Mouse (Mus musculus) limb, embryonic 12.5 days (tissue): ENCODE measurements around the gene Tspan6. TPM values are rescaled to one million over a fixed set of nuclear protein-coding genes. Genes with fewer than 3 reads are reported as not detected.

Experiments used
- ATAC-seq: fragments of 200-750 bp; cut with Nextera tagmentation; 2 replicates; pipeline ENCODE4 v1.8.0; 2017; ENCODE audit warnings: low read depth, moderate TSS enrichment; ENCODE audit not compliant: insufficient number of reproducible peaks, insufficient read depth, low FRiP score, low TSS enrichment
- H3K27ac ChIP-seq: fragments of 300-500 bp; sonication (generic); 2 replicates; pipeline ENCODE4 v1.5.1; 2016; ENCODE audit warnings: mild to moderate bottlenecking, moderate library complexity
- H3K27me3 ChIP-seq: fragments of 300-500 bp; sonication (generic); 2 replicates; pipeline ENCODE4 v1.6.1; 2016; ENCODE audit warnings: mild to moderate bottlenecking, moderate library complexity
- H3K36me3 ChIP-seq: fragments of 300-500 bp; sonication (generic); 2 replicates; pipeline ENCODE4 v1.6.1; 2016; ENCODE audit warnings: mild to moderate bottlenecking, moderate library complexity
- H3K4me1 ChIP-seq: fragments of 300-500 bp; sonication (generic); replicated peaks from 2 replicates; pipeline ENCODE4 v1.6.1; 2016
- H3K4me2 ChIP-seq: fragments of 300-500 bp; sonication (generic); 2 replicates; pipeline ENCODE4 v1.6.1; 2016; ENCODE audit warnings: mild to moderate bottlenecking, moderate library complexity
- H3K4me3 ChIP-seq: fragments of 300-500 bp; sonication (generic); replicated peaks from 2 replicates; pipeline ENCODE4 v1.5.1; 2016; ENCODE audit warnings: mild to moderate bottlenecking
- H3K9ac ChIP-seq: fragments of 300-500 bp; sonication (generic); replicated peaks from 2 replicates; pipeline ENCODE4 v1.6.1; 2016; ENCODE audit warnings: mild to moderate bottlenecking, moderate library complexity
- H3K9me3 ChIP-seq: fragments of 300-500 bp; sonication (generic); 2 replicates; pipeline ENCODE4 v1.6.1; 2016; ENCODE audit warnings: mild to moderate bottlenecking, moderate library complexity
- WGBS: fragments of 180-500 bp; shearing (Covaris S2); methylation state at CpG from one replicate; pipeline ENCODE4 v1.1.7; 2016; 5-methylcytosine and 5-hydroxymethylcytosine counted together
- polyA plus RNA-seq: library from polyadenylated mRNA; unstranded; fragments of >200 nt; fragmentation: Nextera tagmentation; extraction: Ambion mirVana; gene quantifications from 2 replicates; pipeline ENCODE4 v1.2.1, GENCODE M21; 2016

Tspan6 gene
- 172 and 176 TPM in 2 replicates for polyA plus RNA-seq

DNA sequence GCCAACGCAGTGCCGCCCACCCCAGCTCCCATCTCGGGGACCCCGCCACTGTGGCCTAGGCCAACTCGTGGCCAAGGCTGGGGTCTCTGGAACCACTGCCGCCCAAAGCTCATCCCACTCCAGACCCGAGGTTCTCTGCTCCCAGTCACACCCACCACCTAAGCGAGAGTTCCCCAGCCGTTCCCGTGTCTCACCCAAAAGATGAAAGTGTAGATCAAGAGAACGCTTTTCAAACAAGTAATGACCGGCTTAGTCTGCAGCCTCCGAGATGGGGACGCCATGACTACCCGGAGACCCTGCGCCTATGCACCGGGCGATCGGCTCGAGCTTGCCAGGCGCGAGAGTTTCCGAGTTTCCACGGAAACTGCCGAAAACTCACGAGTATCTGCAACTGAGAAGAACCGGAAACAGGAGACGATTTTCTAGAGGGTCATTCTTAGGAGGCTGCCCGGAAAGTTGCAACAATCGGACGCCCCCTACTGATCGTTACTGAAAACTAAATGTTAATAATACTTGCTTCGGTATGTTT lies at the start of gene Tspan6:
Tspan6 (minus strand) TSS at position 416 of the 529 bp plus-strand sequence.
- peak within 1 kb of the TSS; percentile 54 for H3K4me3 ChIP-seq
- H3K4me1 ChIP-seq: no peaks in the 10 kb centered on the region
- no peaks in the 10 kb centered on the region for H3K27me3 ChIP-seq
- ATAC-seq: peak; percentile 90
- 17% methylated on average over 32 of the region's 33 CpGs for whole genome bisulfite sequencing
- H3K27ac ChIP-seq: peak within 1 kb of the TSS; percentile 67; the same call in 1 of the 2 replicates
- H3K9me3 ChIP-seq: no peaks in the 10 kb centered on the region
- H3K36me3 ChIP-seq: peaks cover 20% of the 10 kb centered on the region; the same call in 1 of the 2 replicates
- peak within 1 kb of the TSS; percentile 54 for H3K4me2 ChIP-seq
- H3K9ac ChIP-seq: peak within 1 kb of the TSS; percentile 71

DNA sequence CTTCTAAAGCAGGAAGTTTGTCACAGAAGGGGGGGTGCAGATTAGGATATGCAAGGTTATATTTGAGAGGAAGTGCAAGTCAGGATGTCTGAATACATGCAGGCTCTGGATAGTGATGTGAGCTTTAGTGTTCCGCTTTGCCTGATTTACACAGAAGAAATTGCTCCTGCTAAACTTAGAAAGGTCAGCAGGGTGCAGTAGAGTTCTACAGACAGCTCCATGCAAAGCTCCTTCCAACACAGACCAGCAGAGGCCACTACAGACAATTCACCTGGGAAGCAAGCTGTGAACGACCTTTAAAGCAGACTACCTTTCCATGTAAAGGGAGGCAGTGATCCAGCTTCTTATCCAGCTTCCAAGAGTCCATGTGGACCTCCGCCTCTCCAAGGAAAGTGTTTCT lies 49.2 kb upstream of the Tspan6 start:
- Histone ChIP-seq H3K36me3 (no peaks in the 10 kb centered on the region), H3K4me1 (no peaks in the 10 kb centered on the region), H3K9ac (no peak overlapping the region), H3K27ac (no peak overlapping the region), H3K4me3 (no peak overlapping the region), H3K27me3 (peaks cover 33% of the 10 kb centered on the region), H3K9me3 (no peaks in the 10 kb centered on the region), H3K4me2 (no peak overlapping the region)
- 37% methylated on average over 3 of the region's 3 CpGs for WGBS
- ATAC-seq: peak; percentile 52; the same call in 1 of the 2 replicates

DNA sequence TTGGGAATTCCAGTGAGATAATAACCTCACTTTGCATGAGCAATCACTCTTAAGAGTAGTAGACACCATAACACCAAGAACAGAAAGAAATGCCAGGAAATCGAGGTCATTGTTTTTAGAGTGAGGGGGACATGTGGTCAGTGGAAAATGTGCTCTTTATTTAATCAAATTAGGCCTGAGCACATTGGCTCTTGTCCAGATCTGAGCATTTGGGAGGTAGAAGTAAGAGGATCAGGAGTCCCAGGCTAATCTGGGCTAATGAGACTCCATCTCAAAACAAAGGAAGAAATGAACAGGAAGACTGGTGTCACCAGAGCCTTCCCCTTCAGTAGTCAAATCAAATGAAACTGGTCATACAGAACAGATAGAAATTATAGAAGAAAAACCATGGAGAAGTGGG lies 41.3 kb upstream of the Tspan6 start:
- H3K9ac ChIP-seq: no peak overlapping the region
- H3K4me3 ChIP-seq: no peak overlapping the region
- H3K36me3 ChIP-seq: no peaks in the 10 kb centered on the region
- no peak for ATAC-seq
- no peaks in the 10 kb centered on the region for H3K4me1 ChIP-seq
- no peaks in the 10 kb centered on the region for H3K9me3 ChIP-seq
- H3K27ac ChIP-seq: no peak overlapping the region
- 73% methylated on average over 1 of the region's 1 CpGs for WGBS
- no peak overlapping the region for H3K4me2 ChIP-seq
- H3K27me3 ChIP-seq: peaks cover 16% of the 10 kb centered on the region; the same call in 1 of the 2 replicates

DNA sequence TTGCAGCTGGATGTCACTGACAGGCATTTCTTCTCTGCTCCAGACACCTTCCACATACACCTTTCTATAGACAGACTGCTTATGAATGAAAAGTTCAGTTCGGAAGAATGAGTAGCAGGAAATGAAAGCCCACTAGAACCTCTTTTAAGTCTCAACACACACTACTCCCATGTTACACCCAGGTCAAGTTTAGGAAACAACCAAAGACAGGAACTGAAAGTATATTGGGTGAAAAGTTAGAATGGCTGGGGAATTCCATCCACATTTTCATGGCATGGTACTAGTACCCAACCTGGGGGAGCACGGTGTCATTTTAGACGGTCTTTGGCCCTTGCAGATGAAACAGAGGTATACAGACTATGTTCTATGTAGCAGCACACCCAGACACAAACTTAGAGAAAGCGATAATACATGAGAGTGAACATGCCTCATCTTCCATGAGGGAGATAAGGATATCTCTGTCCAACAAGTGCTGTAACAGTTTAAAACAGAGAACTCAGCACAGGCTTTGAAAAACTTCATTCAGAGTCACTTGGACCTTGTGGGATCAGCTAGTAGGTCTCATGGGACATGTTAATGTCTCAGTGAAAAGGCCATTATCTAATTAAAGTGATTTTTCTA lies 38.5 kb upstream of the Tspan6 start:
- WGBS: 88% methylated on average over 4 of the region's 4 CpGs
- Histone ChIP-seq H3K9me3 (no peaks in the 10 kb centered on the region), H3K36me3 (no peaks in the 10 kb centered on the region), H3K4me1 (no peaks in the 10 kb centered on the region), H3K4me3 (no peak overlapping the region), H3K27me3 (peaks cover 7% of the 10 kb centered on the region; the same call in 1 of the 2 replicates), H3K4me2 (no peak overlapping the region), H3K27ac (no peak overlapping the region), H3K9ac (no peak overlapping the region)
- ATAC-seq: no peak

DNA sequence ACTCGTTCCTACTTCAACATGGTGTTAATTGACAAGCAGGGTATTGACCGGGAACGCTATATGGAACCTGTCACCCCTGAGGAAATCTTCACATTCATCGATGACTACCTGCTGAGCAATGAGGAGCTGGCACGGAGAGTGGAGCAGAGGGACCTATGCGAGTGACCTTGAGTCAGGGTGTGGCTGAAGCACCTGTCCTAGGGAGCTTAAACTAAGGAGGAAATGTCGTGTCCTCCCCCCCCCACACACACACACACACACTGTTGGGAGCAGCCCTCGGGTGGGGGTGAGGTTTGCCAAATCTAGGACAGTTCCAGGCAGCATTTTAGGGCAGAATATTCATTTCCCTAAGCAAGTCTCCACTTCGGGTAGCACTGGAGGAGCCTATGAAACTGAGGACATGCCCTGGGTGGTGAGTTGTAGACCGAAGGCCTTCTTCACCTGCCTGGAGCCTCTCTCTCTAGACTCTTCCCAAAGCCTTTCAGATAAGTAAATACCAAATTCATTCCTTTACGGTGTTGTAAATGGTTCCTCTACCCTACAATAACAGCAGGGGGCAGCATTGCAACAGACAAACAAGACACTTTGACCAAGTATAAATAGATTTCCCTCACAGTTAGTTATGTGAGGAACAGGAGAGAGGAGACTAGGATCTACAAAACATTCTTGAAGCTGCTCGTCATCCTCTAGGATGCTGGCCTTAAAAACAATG lies 33.2 kb upstream of the Tspan6 start:
- Histone ChIP-seq H3K27me3 (peaks cover 21% of the 10 kb centered on the region), H3K27ac (no peak overlapping the region), H3K36me3 (no peaks in the 10 kb centered on the region), H3K9ac (no peak overlapping the region), H3K9me3 (no peaks in the 10 kb centered on the region), H3K4me3 (no peak overlapping the region), H3K4me2 (no peak overlapping the region), H3K4me1 (no peaks in the 10 kb centered on the region)
- no peak for ATAC-seq
- 64% methylated on average over 12 of the region's 12 CpGs for WGBS

DNA sequence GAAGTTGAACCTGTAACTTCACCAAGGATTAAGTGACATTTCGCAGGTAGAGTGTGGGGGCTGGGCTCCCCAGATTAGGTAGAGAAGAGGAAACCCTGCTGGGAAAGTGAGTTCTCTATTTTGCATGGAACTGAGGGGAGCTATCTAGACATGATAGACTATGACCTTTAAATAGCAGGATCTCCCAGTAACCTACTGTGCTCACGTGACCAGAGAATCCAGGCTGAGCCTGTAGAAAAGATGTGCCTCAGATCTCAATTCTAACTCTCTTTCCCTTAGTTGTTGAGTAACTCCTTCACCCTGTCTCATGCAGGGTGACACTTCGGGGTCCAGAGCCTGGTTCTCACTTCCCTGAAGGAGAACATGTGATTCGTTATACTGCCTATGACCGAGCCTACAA lies 28.5 kb upstream of the Tspan6 start:
- H3K27me3 ChIP-seq: peaks cover 24% of the 10 kb centered on the region
- no peak overlapping the region for H3K4me3 ChIP-seq
- 78% methylated on average over 5 of the region's 5 CpGs for WGBS
- H3K36me3 ChIP-seq: no peaks in the 10 kb centered on the region
- no peak overlapping the region for H3K27ac ChIP-seq
- H3K9ac ChIP-seq: no peak overlapping the region
- H3K4me2 ChIP-seq: no peak overlapping the region
- H3K4me1 ChIP-seq: no peaks in the 10 kb centered on the region
- no peaks in the 10 kb centered on the region for H3K9me3 ChIP-seq
- ATAC-seq: no peak

DNA sequence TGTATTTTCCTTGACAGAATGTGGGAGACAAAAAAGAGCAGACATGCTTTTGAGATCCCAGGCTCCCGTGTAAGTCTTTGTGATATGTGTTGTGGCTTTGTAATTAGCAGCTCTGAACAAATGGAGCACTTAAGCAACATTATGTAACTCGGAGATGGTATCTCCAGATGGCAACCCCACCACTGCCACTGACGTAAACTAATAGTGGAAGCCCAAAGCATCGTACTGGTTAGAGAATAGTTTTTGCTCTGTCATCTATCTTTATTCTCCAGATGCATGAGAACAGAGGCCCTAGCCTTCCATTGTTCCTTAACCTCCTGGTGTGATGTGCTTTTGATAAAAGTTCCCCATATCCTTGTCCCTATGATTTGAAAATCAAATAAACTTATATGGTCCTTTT lies 23.0 kb upstream of the Tspan6 start:
- H3K27me3 ChIP-seq: peaks cover 20% of the 10 kb centered on the region
- 73% methylated on average over 4 of the region's 4 CpGs for WGBS
- no peak for ATAC-seq
- no peaks in the 10 kb centered on the region for H3K4me1 ChIP-seq
- H3K9ac ChIP-seq: no peak overlapping the region
- no peak overlapping the region for H3K27ac ChIP-seq
- no peak overlapping the region for H3K4me3 ChIP-seq
- H3K9me3 ChIP-seq: no peaks in the 10 kb centered on the region
- H3K4me2 ChIP-seq: no peak overlapping the region
- H3K36me3 ChIP-seq: no peaks in the 10 kb centered on the region

DNA sequence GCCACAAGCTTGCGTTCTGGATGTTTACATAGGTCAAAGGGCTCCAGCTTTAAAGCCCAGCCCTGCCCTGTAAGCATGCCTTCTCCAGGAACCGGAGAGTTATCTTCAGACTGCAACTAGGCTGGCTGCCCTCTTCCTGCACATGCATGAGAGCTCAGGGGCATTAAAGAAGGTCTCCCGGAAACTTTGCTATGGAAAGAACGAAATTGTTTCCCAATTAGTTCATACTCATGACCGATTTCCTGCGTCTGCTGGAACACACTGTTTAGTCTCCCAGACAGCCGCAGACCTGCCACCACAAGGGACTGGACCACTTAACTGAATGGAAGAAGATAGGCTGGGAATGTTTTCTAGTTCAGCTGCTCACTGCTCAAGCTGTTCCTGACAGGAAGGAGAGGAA lies 16.0 kb upstream of the Tspan6 start:
- no peak for ATAC-seq
- Histone ChIP-seq H3K27me3 (peaks cover 34% of the 10 kb centered on the region), H3K36me3 (no peaks in the 10 kb centered on the region), H3K27ac (no peak overlapping the region), H3K4me2 (no peak overlapping the region), H3K9ac (no peak overlapping the region), H3K9me3 (no peaks in the 10 kb centered on the region), H3K4me3 (no peak overlapping the region), H3K4me1 (no peaks in the 10 kb centered on the region)
- WGBS: 31% methylated on average over 7 of the region's 7 CpGs

DNA sequence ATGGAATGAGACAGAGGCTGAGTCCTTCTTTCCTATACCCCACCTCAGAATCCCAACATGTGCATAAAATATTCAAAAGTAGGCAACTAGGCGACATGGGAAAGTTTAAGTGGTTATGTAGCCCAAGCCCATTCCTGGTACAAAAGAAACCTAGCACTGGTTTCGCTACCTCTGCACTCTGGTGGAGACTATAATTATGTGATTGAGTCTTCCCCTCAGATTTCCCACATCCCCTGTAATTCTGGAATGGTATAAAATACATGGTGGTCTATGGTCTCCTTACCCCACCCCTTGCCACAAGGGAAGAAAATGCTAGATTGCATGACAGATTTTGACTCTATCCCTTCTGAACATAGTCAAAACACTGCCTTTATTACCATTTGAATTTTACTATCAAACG lies 14.8 kb upstream of the Tspan6 start:
- H3K4me3 ChIP-seq: no peak overlapping the region
- H3K4me2 ChIP-seq: no peak overlapping the region
- H3K27ac ChIP-seq: no peak overlapping the region
- H3K9ac ChIP-seq: no peak overlapping the region
- 83% methylated on average over 3 of the region's 3 CpGs for WGBS
- no peaks in the 10 kb centered on the region for H3K4me1 ChIP-seq
- H3K9me3 ChIP-seq: no peaks in the 10 kb centered on the region
- no peak for ATAC-seq
- no peaks in the 10 kb centered on the region for H3K36me3 ChIP-seq
- peaks cover 30% of the 10 kb centered on the region for H3K27me3 ChIP-seq

DNA sequence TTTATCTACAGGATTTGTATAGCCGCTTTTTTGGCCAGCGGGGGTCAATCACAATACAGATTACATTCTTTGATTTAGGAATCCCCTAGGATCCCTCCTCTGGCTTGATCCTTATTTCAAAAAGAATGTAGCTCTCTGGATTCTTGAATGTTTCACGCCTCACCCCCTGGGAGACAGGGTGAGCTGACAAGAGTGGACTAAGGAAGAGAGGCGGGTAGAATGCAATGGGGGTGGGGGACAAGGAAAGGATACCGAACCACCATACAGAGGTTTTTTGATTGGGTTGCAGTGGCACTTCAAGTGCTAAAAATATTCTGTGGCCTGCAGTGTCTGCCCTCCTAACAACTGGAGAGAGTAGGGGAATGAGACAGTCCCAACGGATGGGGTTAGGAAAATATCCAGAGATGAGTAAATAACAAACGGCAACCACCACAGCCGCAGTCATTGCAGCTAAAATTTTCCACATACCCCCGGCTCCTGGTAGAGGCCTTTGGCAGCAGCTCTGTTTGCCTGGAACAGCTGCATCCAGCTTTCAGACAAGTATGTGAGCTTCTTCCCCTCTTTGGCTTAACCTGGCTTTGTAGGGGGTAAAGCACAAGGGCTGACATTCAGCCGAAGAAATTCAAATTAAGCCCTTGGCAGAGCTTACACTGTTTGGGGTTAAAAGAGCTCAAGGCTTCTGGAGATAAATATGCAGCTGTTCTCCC lies 13.3 kb upstream of the Tspan6 start:
- H3K27me3 ChIP-seq: peaks cover 31% of the 10 kb centered on the region
- WGBS: 58% methylated on average over 10 of the region's 10 CpGs
- no peak overlapping the region for H3K4me2 ChIP-seq
- H3K9ac ChIP-seq: no peak overlapping the region
- no peak for ATAC-seq
- H3K4me1 ChIP-seq: no peaks in the 10 kb centered on the region
- no peaks in the 10 kb centered on the region for H3K36me3 ChIP-seq
- H3K4me3 ChIP-seq: no peak overlapping the region
- no peaks in the 10 kb centered on the region for H3K9me3 ChIP-seq
- no peak overlapping the region for H3K27ac ChIP-seq

DNA sequence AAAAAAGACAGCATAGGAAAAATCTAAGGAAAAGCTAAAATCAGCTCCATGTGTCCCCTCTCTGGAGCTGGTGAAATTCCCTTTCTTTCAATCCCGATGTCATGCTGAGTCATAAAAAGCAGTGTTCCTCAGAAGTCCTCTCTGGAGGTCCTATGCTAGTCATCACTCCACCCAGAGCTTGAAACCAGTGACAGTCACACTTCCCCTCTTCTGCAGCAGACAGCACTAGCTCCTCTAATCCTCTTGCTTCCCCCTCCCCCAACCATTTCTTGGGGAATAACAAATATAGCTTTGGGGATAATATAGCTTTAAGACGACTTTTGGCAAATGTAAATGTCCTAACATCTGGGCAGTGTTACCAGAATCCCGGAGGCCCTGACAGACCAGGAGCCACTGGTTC lies 10.0 kb upstream of the Tspan6 start, which contains the start of gene Srpx2:
Srpx2 (plus strand) TSS at position 166 of the 400 bp plus-strand sequence.
- Histone ChIP-seq H3K36me3 (no peaks in the 10 kb centered on the region), H3K27ac (no peak within 1 kb of the TSS), H3K27me3 (peaks cover 13% of the 10 kb centered on the region; the same call in 1 of the 2 replicates), H3K4me1 (no peaks in the 10 kb centered on the region), H3K4me2 (no peak within 1 kb of the TSS), H3K9me3 (no peaks in the 10 kb centered on the region), H3K9ac (no peak within 1 kb of the TSS), H3K4me3 (no peak within 1 kb of the TSS)
- 24% methylated on average over 3 of the region's 3 CpGs for WGBS
- no peak for ATAC-seq
